Mouse (Mus musculus): ENCODE measurements around the gene Olfr715b. TPM values are rescaled to one million over a fixed set of nuclear protein-coding genes. Genes with fewer than 3 reads are reported as not detected.
"Not testable (repeated sequence)": the region's sequence is repeated elsewhere in the genome, so short reads cannot be mapped to it uniquely, and the experiment has no call there.

Gene Olfr715b
- polyA plus RNA-seq (2015; fragmentation: Nextera tagmentation; extraction: Ambion mirVana) = not detected in 2 replicates

- H3K27me3 ChIP-seq; H3K4me2 ChIP-seq; H3K4me3 ChIP-seq; H3K9me3 ChIP-seq (replicated peaks); H3K9ac ChIP-seq; H3K36me3 ChIP-seq; H3K4me1 ChIP-seq (replicated peaks); ATAC-seq (replicated peaks; ENCODE audit: insufficient number of reproducible peaks, insufficient read depth, low FRiP score, low read depth); H3K27ac ChIP-seq: not testable (repeated sequence)
- 63% methylated on average over 2 of the region's 2 CpGs for WGBS
Observed at GRCm38 (mm10) chr7:107110269-107110668, at the start of gene Olfr715b. TSS of gene Olfr715b (minus strand) at chr7:107110369.

GRCm38 (mm10) chr7:107138027-107138426 lies 27.9 kb upstream of the Olfr715b start, which contains the start of gene Olfr716:
TSS of gene Olfr716 (plus strand) at chr7:107138327.
- not testable (repeated sequence) for H3K4me3 ChIP-seq; H3K4me2 ChIP-seq; H3K9ac ChIP-seq; ATAC-seq (replicated peaks; ENCODE audit: insufficient number of reproducible peaks, insufficient read depth, low FRiP score, low read depth); H3K4me1 ChIP-seq (replicated peaks); H3K36me3 ChIP-seq; H3K9me3 ChIP-seq (replicated peaks); H3K27ac ChIP-seq; H3K27me3 ChIP-seq
- WGBS = 60% methylated on average over 2 of the region's 2 CpGs

- not testable (repeated sequence) for H3K36me3 ChIP-seq; ATAC-seq (replicated peaks; ENCODE audit: insufficient number of reproducible peaks, insufficient read depth, low FRiP score, low read depth); H3K4me1 ChIP-seq (replicated peaks); H3K4me2 ChIP-seq; H3K9me3 ChIP-seq (replicated peaks); H3K4me3 ChIP-seq; H3K27me3 ChIP-seq; H3K27ac ChIP-seq; H3K9ac ChIP-seq
- WGBS = 74% methylated on average over 3 of the region's 3 CpGs
Observed at GRCm38 (mm10) chr7:107130983-107131382, 20.8 kb upstream of the Olfr715b start, which contains the start of gene Olfr715. TSS of gene Olfr715 (minus strand) at chr7:107131083.

GRCm38 (mm10) chr7:107092920-107093319 lies 17.2 kb downstream of the Olfr715b start, which contains the start of gene Olfr17:
TSS of gene Olfr17 (plus strand) at chr7:107093220.
- WGBS = 26% methylated on average over 1 of the region's 1 CpGs
- ATAC-seq (replicated peaks; ENCODE audit: insufficient number of reproducible peaks, insufficient read depth, low FRiP score, low read depth) = no peak

GRCm38 (mm10) chr7:107070681-107071080 lies 39.5 kb downstream of the Olfr715b start, which contains the start of gene Olfr714:
TSS of gene Olfr714 (plus strand) at chr7:107070981.
- no peaks in the 10 kb centered on the region for H3K9me3 ChIP-seq (replicated peaks)
- H3K4me1 ChIP-seq (replicated peaks) = no peaks in the 10 kb centered on the region
- no peak within 1 kb of the TSS for H3K9ac ChIP-seq
- no peaks in the 10 kb centered on the region for H3K27me3 ChIP-seq
- H3K4me3 ChIP-seq = no peak within 1 kb of the TSS
- no peak for ATAC-seq (replicated peaks; ENCODE audit: insufficient number of reproducible peaks, insufficient read depth, low FRiP score, low read depth)
- no peak within 1 kb of the TSS for H3K27ac ChIP-seq
- 85% methylated on average over 2 of the region's 2 CpGs for WGBS
- H3K36me3 ChIP-seq = no peaks in the 10 kb centered on the region
- H3K4me2 ChIP-seq = no peak within 1 kb of the TSS

More at GRCm38 (mm10) chr7:107092920-107093319, 17.2 kb downstream of the Olfr715b start, which contains the start of gene Olfr17:
- Histone ChIP-seq H3K27me3 (no peaks in the 10 kb centered on the region), H3K27ac (no peak within 1 kb of the TSS), H3K9me3 (replicated peaks) (no peaks in the 10 kb centered on the region), H3K36me3 (no peaks in the 10 kb centered on the region), H3K4me3 (no peak within 1 kb of the TSS), H3K9ac (no peak within 1 kb of the TSS), H3K4me1 (replicated peaks) (no peaks in the 10 kb centered on the region), H3K4me2 (no peak within 1 kb of the TSS)

Other genes with a start within 250 kb of the Olfr715b start
- not detected in 2 replicates for gene Olfr704, start 247.2 kb downstream of the Olfr715b start, polyA plus RNA-seq (2015; fragmentation: Nextera tagmentation; extraction: Ambion mirVana)
- not detected in 2 replicates for gene Olfr705, start 233.5 kb downstream of the Olfr715b start, polyA plus RNA-seq (2015; fragmentation: Nextera tagmentation; extraction: Ambion mirVana)
- not detected in 2 replicates for gene Olfr706, start 222.2 kb downstream of the Olfr715b start, polyA plus RNA-seq (2015; fragmentation: Nextera tagmentation; extraction: Ambion mirVana)
- not detected in 2 replicates for gene Olfr707, start 209.1 kb downstream of the Olfr715b start, polyA plus RNA-seq (2015; fragmentation: Nextera tagmentation; extraction: Ambion mirVana)
- gene Olfr1532-ps1, start 202.4 kb downstream of the Olfr715b start, polyA plus RNA-seq (2015; fragmentation: Nextera tagmentation; extraction: Ambion mirVana) = not detected in 2 replicates
- gene Olfr709-ps1, start 178.2 kb downstream of the Olfr715b start, polyA plus RNA-seq (2015; fragmentation: Nextera tagmentation; extraction: Ambion mirVana) = not detected in 2 replicates
- gene Olfr710, start 162.1 kb downstream of the Olfr715b start, polyA plus RNA-seq (2015; fragmentation: Nextera tagmentation; extraction: Ambion mirVana) = not detected in 2 replicates
- gene Olfr6, start 146.4 kb downstream of the Olfr715b start, polyA plus RNA-seq (2015; fragmentation: Nextera tagmentation; extraction: Ambion mirVana) = not detected in 2 replicates
- not detected in 2 replicates for gene Olfr711, start 134.9 kb downstream of the Olfr715b start, polyA plus RNA-seq (2015; fragmentation: Nextera tagmentation; extraction: Ambion mirVana)
- not detected in 2 replicates for gene Olfr2, start 104.3 kb downstream of the Olfr715b start, polyA plus RNA-seq (2015; fragmentation: Nextera tagmentation; extraction: Ambion mirVana)
- not detected in 2 replicates for gene Olfr713, start 79.2 kb downstream of the Olfr715b start, polyA plus RNA-seq (2015; fragmentation: Nextera tagmentation; extraction: Ambion mirVana)
- gene Olfr714, start 39.4 kb downstream of the Olfr715b start, polyA plus RNA-seq (2015; fragmentation: Nextera tagmentation; extraction: Ambion mirVana) = not detected in 2 replicates
- gene Olfr17, start 17.1 kb downstream of the Olfr715b start, polyA plus RNA-seq (2015; fragmentation: Nextera tagmentation; extraction: Ambion mirVana) = not detected in 2 replicates
- not detected in 2 replicates for gene Olfr715, start 20.7 kb upstream of the Olfr715b start, polyA plus RNA-seq (2015; fragmentation: Nextera tagmentation; extraction: Ambion mirVana)
- gene Olfr716, start 28.0 kb upstream of the Olfr715b start, polyA plus RNA-seq (2015; fragmentation: Nextera tagmentation; extraction: Ambion mirVana) = not detected in 2 replicates
- gene Nlrp14, start 56.6 kb upstream of the Olfr715b start, polyA plus RNA-seq (2015; fragmentation: Nextera tagmentation; extraction: Ambion mirVana) = not detected in 2 replicates
- gene Rbmxl2, start 99.1 kb upstream of the Olfr715b start, polyA plus RNA-seq (2015; fragmentation: Nextera tagmentation; extraction: Ambion mirVana) = not detected in 2 replicates